Mouse (Mus musculus) embryonic facial prominence, embryonic 14.5 days (tissue): ENCODE data around the gene Adrm1. TPM values are rescaled to one million over a fixed set of nuclear protein-coding genes. Genes with fewer than 3 reads are reported as not detected.
A peak's percentile ranks its signal among the peaks of the same experiment; 100 is the strongest.

ENCODE experiments used
- ATAC-seq: fragments of 200-750 bp; cut with Nextera tagmentation; 2 replicates; pipeline ENCODE4 v1.8.0; 2017; ENCODE audit warnings: low read depth, moderate number of reproducible peaks, moderate TSS enrichment
- DNase-seq: peaks from one replicate; pipeline ENCODE4 v3.0.0-alpha.2; 2015; ENCODE audit warnings: low spot score
- H3K27ac ChIP-seq: fragments of 300-500 bp; sonication (generic); replicated peaks from 2 replicates; pipeline ENCODE4 v1.5.1; 2014; ENCODE audit warnings: low read depth, mild to moderate bottlenecking, low read length, moderate library complexity
- H3K27me3 ChIP-seq: fragments of 300-500 bp; sonication (generic); replicated peaks from 2 replicates; pipeline ENCODE4 v1.6.1; 2014; ENCODE audit warnings: low read length; ENCODE audit not compliant: control insufficient read depth, insufficient read depth
- H3K36me3 ChIP-seq: fragments of 300-500 bp; sonication (generic); 2 replicates; pipeline ENCODE4 v1.6.1; 2014; ENCODE audit warnings: low read length, mixed read lengths; ENCODE audit not compliant: control insufficient read depth, insufficient read depth
- H3K4me1 ChIP-seq: fragments of 300-500 bp; sonication (generic); 2 replicates; pipeline ENCODE4 v1.6.1; 2014; ENCODE audit warnings: antibody characterized with exemption, low read length; ENCODE audit not compliant: control insufficient read depth, insufficient read depth
- H3K4me2 ChIP-seq: fragments of 300-500 bp; sonication (generic); 2 replicates; pipeline ENCODE4 v1.6.1; 2014; ENCODE audit warnings: low read depth, mild to moderate bottlenecking, low read length, moderate library complexity, mixed read lengths
- H3K4me3 ChIP-seq: fragments of 300-500 bp; sonication (generic); 2 replicates; pipeline ENCODE4 v1.5.1; 2014; ENCODE audit warnings: low read depth, mild to moderate bottlenecking, low read length
- H3K9ac ChIP-seq: fragments of 300-500 bp; sonication (generic); 2 replicates; pipeline ENCODE4 v1.6.1; 2014; ENCODE audit warnings: low read depth, mild to moderate bottlenecking, low read length, moderate library complexity, mixed read lengths
- H3K9me3 ChIP-seq: fragments of 300-500 bp; sonication (generic); 2 replicates; pipeline ENCODE4 v1.6.1; 2016; ENCODE audit warnings: low read length; ENCODE audit not compliant: control insufficient read depth
- WGBS: fragments of 180-500 bp; shearing (Covaris S2); extraction: QIAGEN DNeasy Blood & Tissue Kit; methylation state at CpG from one replicate; pipeline ENCODE4 v1.1.7; 2014; 5-methylcytosine and 5-hydroxymethylcytosine counted together
- polyA plus RNA-seq: library from polyadenylated mRNA; unstranded; fragments of >200 nt; fragmentation: Nextera tagmentation; extraction: Ambion mirVana; gene quantifications from 2 replicates; pipeline ENCODE4 v1.2.1, GENCODE M21; 2014

Adrm1 gene
- polyA plus RNA-seq, 1 experiment from 2014 or later = 130 TPM

DNA sequence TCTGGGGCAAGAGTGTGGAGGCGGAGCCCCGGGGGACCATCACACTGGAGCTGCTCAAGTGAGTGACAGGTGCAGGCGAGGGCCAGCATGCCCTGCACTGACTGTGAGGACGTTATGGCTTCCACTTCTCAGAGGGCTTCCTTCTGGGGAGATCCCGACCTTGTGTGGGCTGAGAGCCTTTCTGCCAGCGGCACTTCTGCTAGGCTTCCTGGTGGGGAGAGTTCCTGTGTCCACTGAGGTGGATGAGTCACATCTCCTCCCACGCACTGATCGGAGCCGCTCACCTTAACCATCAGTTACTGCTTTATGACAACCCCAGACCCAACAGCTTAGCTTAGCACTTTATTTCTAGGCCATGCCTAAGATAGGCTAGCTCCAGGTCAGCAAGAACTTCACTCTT, 22.7 kb upstream of the Adrm1 start:
- peaks cover 91% of the 10 kb centered on the region for H3K36me3 ChIP-seq
- H3K9ac ChIP-seq = no peak overlapping the region
- H3K27me3 ChIP-seq = no peaks in the 10 kb centered on the region
- H3K4me3 ChIP-seq = no peak overlapping the region
- 83% methylated on average over 9 of the region's 9 CpGs for WGBS
- no peaks in the 10 kb centered on the region for H3K4me1 ChIP-seq
- ATAC-seq (no peak), DNase-seq (no peak)
- no peak overlapping the region for H3K4me2 ChIP-seq
- no peaks in the 10 kb centered on the region for H3K9me3 ChIP-seq
- no peak overlapping the region for H3K27ac ChIP-seq

DNA sequence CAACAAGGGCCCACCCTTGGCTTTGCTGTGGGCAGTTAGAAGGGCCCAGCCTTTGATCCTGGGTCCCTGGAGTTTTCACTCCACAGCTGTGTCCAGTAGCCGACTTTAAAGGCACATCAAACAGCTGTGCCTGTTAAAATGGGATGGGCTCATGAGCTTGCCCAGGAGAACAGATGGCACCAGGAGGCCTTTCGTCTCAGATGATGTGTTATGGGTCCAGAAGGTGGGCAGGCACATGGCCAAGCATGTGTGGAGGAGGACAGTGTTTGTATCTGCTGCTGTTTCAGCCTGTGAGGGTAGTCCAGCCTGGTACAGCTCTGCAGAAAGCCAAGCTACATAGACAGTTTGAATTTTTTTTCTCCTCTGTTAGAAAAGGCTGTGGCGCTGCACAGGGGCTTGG, 16.5 kb upstream of the Adrm1 start:
- no peak overlapping the region for H3K9ac ChIP-seq
- DNase-seq (peak; percentile 40), ATAC-seq (no peak)
- H3K27ac ChIP-seq = no peak overlapping the region
- H3K4me3 ChIP-seq = no peak overlapping the region
- H3K36me3 ChIP-seq = peaks cover 83% of the 10 kb centered on the region
- no peak overlapping the region for H3K4me2 ChIP-seq
- WGBS = 76% methylated on average over 3 of the region's 3 CpGs
- no peaks in the 10 kb centered on the region for H3K27me3 ChIP-seq
- no peaks in the 10 kb centered on the region for H3K4me1 ChIP-seq
- no peaks in the 10 kb centered on the region for H3K9me3 ChIP-seq

GRCm38 (mm10) chr2:180158627-180159026, 12.7 kb upstream of the Adrm1 start:
- no peaks in the 10 kb centered on the region for H3K9me3 ChIP-seq
- WGBS = 90% methylated on average over 3 of the region's 3 CpGs
- H3K9ac ChIP-seq = no peak overlapping the region
- H3K36me3 ChIP-seq = peaks cover 79% of the 10 kb centered on the region
- ATAC-seq (no peak), DNase-seq (no peak)
- H3K27ac ChIP-seq = no peak overlapping the region
- no peak overlapping the region for H3K4me2 ChIP-seq
- no peak overlapping the region for H3K4me3 ChIP-seq
- no peaks in the 10 kb centered on the region for H3K27me3 ChIP-seq
- no peaks in the 10 kb centered on the region for H3K4me1 ChIP-seq

DNA sequence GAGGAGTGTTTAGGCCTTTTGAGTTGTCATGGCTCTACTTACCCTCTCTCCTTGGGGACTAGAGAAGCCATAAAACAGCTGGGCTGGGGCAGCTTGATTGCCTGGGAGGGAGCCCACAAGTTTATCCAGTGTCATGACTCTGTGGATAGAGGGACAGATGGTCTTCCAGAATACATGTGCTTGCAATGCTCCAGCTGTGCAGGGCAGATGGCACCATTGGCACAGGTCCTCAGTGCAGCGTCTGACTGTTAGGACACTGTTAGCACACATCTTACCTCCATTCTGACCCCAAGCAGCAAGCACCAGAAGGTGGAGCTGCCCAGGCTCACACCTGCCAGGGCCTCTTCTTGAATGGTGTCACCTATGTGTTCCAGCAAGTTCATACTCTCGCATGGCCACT, 5.4 kb upstream of the Adrm1 start:
- H3K27me3 ChIP-seq = no peaks in the 10 kb centered on the region
- H3K4me2 ChIP-seq = no peak overlapping the region
- 90% methylated on average over 2 of the region's 2 CpGs for WGBS
- H3K4me3 ChIP-seq = no peak overlapping the region
- DNase-seq = no peak
- H3K9ac ChIP-seq = no peak overlapping the region
- no peak for ATAC-seq
- H3K36me3 ChIP-seq = peaks cover 21% of the 10 kb centered on the region; the same call in 1 of the 2 replicates
- no peak overlapping the region for H3K27ac ChIP-seq
- H3K9me3 ChIP-seq = no peaks in the 10 kb centered on the region
- H3K4me1 ChIP-seq = no peaks in the 10 kb centered on the region

- H3K4me1 ChIP-seq = no peaks in the 10 kb centered on the region
These were observed 4.4 kb upstream of the Adrm1 start for GRCm38 (mm10) chr2:180166869-180167268.

GRCm38 (mm10) chr2:180170151-180170805, 1.0 kb upstream of the Adrm1 start:
- Histone ChIP-seq H3K4me2 (peak overlapping the region; percentile 96; the same call in 1 of the 2 replicates), H3K27ac (no peak overlapping the region), H3K4me3 (no peak overlapping the region), H3K36me3 (peaks cover 22% of the 10 kb centered on the region), H3K9me3 (no peaks in the 10 kb centered on the region), H3K4me1 (peaks cover 14% of the 10 kb centered on the region; the same call in 1 of the 2 replicates), H3K9ac (no peak overlapping the region), H3K27me3 (no peaks in the 10 kb centered on the region)
- ATAC-seq (no peak), DNase-seq (no peak)
- 81% methylated on average over 11 of the region's 11 CpGs for WGBS

More at GRCm38 (mm10) chr2:180166869-180167268, 4.4 kb upstream of the Adrm1 start:
- H3K4me3 ChIP-seq = no peak overlapping the region
- DNase-seq (no peak), ATAC-seq (no peak)
- no peak overlapping the region for H3K4me2 ChIP-seq
- no peaks in the 10 kb centered on the region for H3K9me3 ChIP-seq
- no peak overlapping the region for H3K27ac ChIP-seq
- H3K27me3 ChIP-seq = no peaks in the 10 kb centered on the region
- H3K9ac ChIP-seq = no peak overlapping the region
- 76% methylated on average over 2 of the region's 2 CpGs for WGBS
- peaks cover 14% of the 10 kb centered on the region; the same call in 1 of the 2 replicates for H3K36me3 ChIP-seq

- H3K9ac ChIP-seq = peak overlapping the region; percentile 97
- DNase-seq (peak; percentile 36), ATAC-seq (peak; percentile 67)
- H3K4me3 ChIP-seq = peak overlapping the region; percentile 97
- H3K36me3 ChIP-seq = peaks cover 35% of the 10 kb centered on the region
- H3K9me3 ChIP-seq = no peaks in the 10 kb centered on the region
- no peaks in the 10 kb centered on the region for H3K27me3 ChIP-seq
- peak overlapping the region; percentile 96 for H3K4me2 ChIP-seq
- peak overlapping the region; percentile 90 for H3K27ac ChIP-seq
- H3K4me1 ChIP-seq = peaks cover 14% of the 10 kb centered on the region; the same call in 1 of the 2 replicates
- WGBS = 0% methylated on average over 33 of the region's 80 CpGs
These were observed 311 bp downstream of the Adrm1 start for GRCm38 (mm10) chr2:180171522-180172070.

DNA sequence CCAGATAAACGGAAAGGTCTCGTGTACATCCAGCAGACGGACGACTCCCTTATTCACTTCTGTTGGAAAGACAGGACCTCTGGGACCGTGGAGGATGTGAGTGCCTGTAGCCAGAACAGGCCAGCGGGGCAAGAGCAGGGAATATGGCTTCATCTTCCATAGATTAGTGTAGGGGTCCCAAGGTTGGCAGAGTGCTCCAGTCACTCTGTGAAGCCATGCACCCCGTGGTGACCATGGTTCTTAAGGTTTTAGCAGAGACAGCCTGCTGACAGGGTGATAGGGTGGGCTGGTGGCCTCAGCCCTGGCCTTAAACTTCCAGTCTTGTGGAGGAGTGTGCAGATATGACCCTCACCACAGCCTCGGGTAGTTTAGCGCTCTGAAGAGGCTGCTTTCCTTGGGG, 867 bp downstream of the Adrm1 start:
- Histone ChIP-seq H3K9ac (peak overlapping the region; percentile 97), H3K36me3 (peaks cover 41% of the 10 kb centered on the region), H3K4me1 (peaks cover 14% of the 10 kb centered on the region; the same call in 1 of the 2 replicates), H3K27me3 (no peaks in the 10 kb centered on the region), H3K9me3 (no peaks in the 10 kb centered on the region), H3K4me2 (peak overlapping the region; percentile 96), H3K27ac (0 out of 2 replicates have a peak overlapping the region, but pooled peaks have one; percentile 21), H3K4me3 (peak overlapping the region; percentile 97)
- WGBS = 7% methylated on average over 5 of the region's 9 CpGs
- ATAC-seq = no peak
- no peak for DNase-seq
